Mouse (Mus musculus) CH12.LX (cell line): ENCODE measurements at regions not wholly inside any gene's neighbourhood (a gene's known extent, or its start where the extent isn't known, plus 50 kb on each side); places are given as distances from the start of the nearest gene placed in this dataset.
A peak's percentile ranks its signal among the peaks of the same experiment; 100 is the strongest.

Experiments
- DNase-seq: peaks from one replicate; pipeline ENCODE4 v3.0.0-alpha.2; 2013; ENCODE audit errors: extremely low read depth
- H3K27ac ChIP-seq: 2 replicates; pipeline ENCODE4 v1.5.1; 2012; ENCODE audit warnings: low read depth, mild to moderate bottlenecking, control low read depth, moderate library complexity; ENCODE audit not compliant: insufficient read depth
- H3K27me3 ChIP-seq: replicated peaks from 2 replicates; pipeline ENCODE3; 2012; ENCODE audit warnings: inconsistent platforms
- H3K36me3 ChIP-seq, 2 experiments: replicated peaks in 1 of 2; 2 replicates each; pipeline versions ENCODE3 to v1.6.1; 2012; ENCODE audit warnings: inconsistent platforms in 1 of 2, low read length in 1 of 2, mild to moderate bottlenecking in 1 of 2, mixed read lengths in 1 of 2, moderate library complexity in 1 of 2; ENCODE audit not compliant: control insufficient read depth in 1 of 2, insufficient read depth in 1 of 2
- H3K4me1 ChIP-seq, 2 experiments: 2 replicates each; pipeline ENCODE4 v1.6.1; 2012; ENCODE audit warnings: inconsistent platforms in 1 of 2, moderate library complexity in 1 of 2; ENCODE audit not compliant: insufficient read depth in 2 of 2, control insufficient read depth in 1 of 2
- H3K4me2 ChIP-seq: 2 replicates; pipeline ENCODE4 v1.6.1; 2012; ENCODE audit warnings: low read depth, mild to moderate bottlenecking, control low read depth; ENCODE audit not compliant: poor library complexity, insufficient read depth, severe bottlenecking
- H3K4me3 ChIP-seq, 3 experiments: fragments of 150-350 bp in 1 of 3; sonication (generic) in 1 of 3; replicated peaks in 1 of 3; 2 replicates each; pipeline versions ENCODE3 to v1.5.1; 2011 to 2012; ENCODE audit warnings: low read depth in 2 of 3, low read length in 2 of 3, mild to moderate bottlenecking in 2 of 3, moderate library complexity in 2 of 3, control low read depth in 1 of 3, improper control_type of control experiment in 1 of 3, inconsistent platforms in 1 of 3, mixed read lengths in 1 of 3; ENCODE audit not compliant: poor library complexity in 1 of 3
- H3K79me2 ChIP-seq: replicated peaks from 2 replicates; pipeline ENCODE4 v1.6.1; 2012; ENCODE audit warnings: mild to moderate bottlenecking, moderate library complexity; ENCODE audit not compliant: control insufficient read depth, poor library complexity, insufficient read depth, severe bottlenecking; ENCODE audit errors: extremely low read depth
- H3K9ac ChIP-seq: 2 replicates; pipeline ENCODE4 v1.6.1; 2012; ENCODE audit warnings: low read depth, mild to moderate bottlenecking, control low read depth, moderate library complexity; ENCODE audit not compliant: insufficient read depth
- H3K9me3 ChIP-seq: replicated peaks from 2 replicates; pipeline ENCODE3; 2012; ENCODE audit warnings: low read length, inconsistent platforms, mixed read lengths
- CTCF ChIP-seq, 2 experiments: IDR thresholded peaks in 1 of 2; conservative IDR thresholded peaks in 1 of 2; 2 replicates each; pipeline ENCODE4 v1.5.1; 2011 to 2012; ENCODE audit warnings: low read depth in 2 of 2, low read length in 2 of 2, improper control_type of control experiment in 1 of 2, inconsistent platforms in 1 of 2, mild to moderate bottlenecking in 1 of 2, moderate library complexity in 1 of 2
- ELF1 ChIP-seq: IDR thresholded peaks from 2 replicates; pipeline ENCODE4 v1.6.1; 2014; ENCODE audit warnings: low read depth, mild to moderate bottlenecking, inconsistent platforms, low read length, improper control_type of control experiment
- GABPA ChIP-seq: IDR thresholded peaks from 2 replicates; pipeline ENCODE4 v1.6.1; 2012; ENCODE audit warnings: low read depth, low read length, improper control_type of control experiment, inconsistent platforms; ENCODE audit not compliant: insufficient replicate concordance
- MAFK ChIP-seq: IDR thresholded peaks from 2 replicates; pipeline ENCODE4 v1.6.1; 2011; ENCODE audit warnings: low read length, improper control_type of control experiment; ENCODE audit not compliant: insufficient replicate concordance
- MAX ChIP-seq: IDR thresholded peaks from 2 replicates; pipeline ENCODE4 v1.6.1; 2011; ENCODE audit warnings: low read length, improper control_type of control experiment
- MXI1 ChIP-seq: IDR thresholded peaks from 2 replicates; pipeline ENCODE4 v1.6.1; 2011; ENCODE audit warnings: mild to moderate bottlenecking, low read depth, low read length, improper control_type of control experiment
- MYC ChIP-seq: IDR thresholded peaks from 2 replicates; pipeline ENCODE4 v1.6.1; 2011; ENCODE audit warnings: low read depth, mild to moderate bottlenecking, improper control_type of control experiment, low read length
- NRF1 ChIP-seq: IDR thresholded peaks from 2 replicates; pipeline ENCODE4 v1.6.1; 2014; ENCODE audit warnings: low read depth, mild to moderate bottlenecking, inconsistent platforms, low read length, improper control_type of control experiment, moderate library complexity
- PAX5 ChIP-seq: IDR thresholded peaks from 2 replicates; pipeline ENCODE4 v1.6.1; 2012; ENCODE audit warnings: low read length, inconsistent platforms, mixed read lengths
- USF2 ChIP-seq: conservative IDR thresholded peaks from 2 replicates; pipeline ENCODE4 v1.6.1; 2011; ENCODE audit warnings: low read depth, low read length, improper control_type of control experiment
- ZC3H11A ChIP-seq: IDR thresholded peaks from 2 replicates; pipeline ENCODE4 v1.6.1; 2012; ENCODE audit warnings: low read depth, mild to moderate bottlenecking, inconsistent platforms, low read length, improper control_type of control experiment
- ZKSCAN1 ChIP-seq: IDR thresholded peaks from 2 replicates; pipeline ENCODE4 v1.6.1; 2012; ENCODE audit warnings: low read depth, inconsistent platforms, low read length, improper control_type of control experiment, borderline replicate concordance
- ZMIZ1 ChIP-seq: IDR thresholded peaks from 2 replicates; pipeline ENCODE4 v1.6.1; 2012; ENCODE audit warnings: low read depth, mild to moderate bottlenecking, inconsistent platforms, low read length, improper control_type of control experiment
- dilution Hi-C: fragments of 300-500 bp; cut with MboI; formaldehyde crosslinking; loops from 2 replicates; pipeline ENCODE4 v1.14.3; 2020; ENCODE audit warnings: low sequenced_read_pairs; ENCODE audit not compliant: extremely low pct_unique_long_range_greater_than_20kb, extremely low pct_ligation_motif_present
- in situ Hi-C: fragments of 300-500 bp; cut with MboI; formaldehyde crosslinking; loops from 3 replicates; pipeline ENCODE4 v1.14.3; 2019; ENCODE audit warnings: low sequenced_read_pairs, low pct_ligation_motif_present, low pct_unique_long_range_greater_than_20kb, mixed read lengths

GRCm38 (mm10) chr15:38130632-38131028 is 705.3 kb downstream of the 4930447A16Rik start:
- H3K27me3 ChIP-seq = no peaks in the 10 kb centered on the region
- no peaks in the 10 kb centered on the region for H3K36me3 ChIP-seq
- H3K9ac ChIP-seq = no peak overlapping the region; the same call in 1 of the 2 replicates
- peaks cover 5% of the 10 kb centered on the region for H3K9me3 ChIP-seq
- no peak overlapping the region for H3K4me2 ChIP-seq
- H3K4me1 ChIP-seq = peaks cover 11 to 28% of the 10 kb centered on the region in 2 experiments; a peak in 3 of 4 replicates
- no peaks in the 10 kb centered on the region for H3K79me2 ChIP-seq
- dilution Hi-C loops = no loop called here
- no peak for TF ChIP-seq NRF1
- no peak for TF ChIP-seq ZKSCAN1
- TF ChIP-seq CTCF (conservative IDR thresholded peaks at IDR 0.05 in 1 of 2, IDR thresholded peaks at IDR 0.05 in 1 of 2; ENCODE audit: low read depth in 2 of 2, low read length in 2 of 2) = no peak
- H3K27ac ChIP-seq = no peak overlapping the region
- no peak for DNase-seq
- in situ Hi-C loops = no loop called here
- no peak overlapping the region for H3K4me3 ChIP-seq

- H3K36me3 ChIP-seq = no peaks in the 10 kb centered on the region
- TF ChIP-seq MXI1 = peak; percentile 94
- TF ChIP-seq MAX = no peak
- H3K9ac ChIP-seq = no peak overlapping the region
- peaks cover 2% of the 10 kb centered on the region for H3K9me3 ChIP-seq
- dilution Hi-C loops = no loop called here
- H3K4me1 ChIP-seq = no peaks in the 10 kb centered on the region
- H3K79me2 ChIP-seq = no peaks in the 10 kb centered on the region
- no peak overlapping the region for H3K27ac ChIP-seq
- H3K4me2 ChIP-seq = no peak overlapping the region
- H3K27me3 ChIP-seq = peaks cover 5% of the 10 kb centered on the region
- DNase-seq = no peak
- H3K4me3 ChIP-seq = no peak overlapping the region
- in situ Hi-C loops = no loop called here
These were observed 714.3 kb downstream of the 4930447A16Rik start for GRCm38 (mm10) chr15:38139639-38140038.

DNA sequence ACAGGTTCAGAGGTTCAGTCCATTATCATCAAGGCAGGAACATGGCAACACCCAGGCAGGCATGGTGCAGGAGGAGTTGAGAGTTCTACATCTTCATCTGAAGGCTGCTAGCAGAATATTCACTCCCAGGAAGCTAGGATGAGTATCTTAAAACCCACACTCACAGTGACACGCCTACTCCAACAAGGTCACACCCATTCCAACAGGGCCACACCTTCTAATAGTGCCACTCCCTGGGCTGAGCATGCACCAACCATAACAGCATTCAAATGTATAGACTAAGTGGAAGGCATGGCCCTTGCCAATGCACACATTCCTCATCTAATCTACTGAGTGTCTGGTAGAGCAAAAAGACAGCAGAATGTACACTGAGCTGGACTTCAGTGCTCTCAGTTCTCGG is 718.1 kb downstream of the 4930447A16Rik start:
- dilution Hi-C loops = no loop called here
- Histone ChIP-seq H3K27me3 (peaks cover 3% of the 10 kb centered on the region), H3K27ac (no peak overlapping the region), H3K79me2 (no peaks in the 10 kb centered on the region), H3K4me2 (no peak overlapping the region), H3K9ac (no peak overlapping the region), H3K9me3 (peaks cover 2% of the 10 kb centered on the region), H3K36me3 (no peaks in the 10 kb centered on the region), H3K4me3 (no peak overlapping the region), H3K4me1 (no peaks in the 10 kb centered on the region)
- no peak for DNase-seq
- in situ Hi-C loops = no loop called here
- TF ChIP-seq MAX (no peak), PAX5 (no peak), ZC3H11A (no peak), ZMIZ1 (no peak), MAFK (no peak), ELF1 (no peak), MYC (no peak), USF2 (no peak), GABPA (no peak)
